Mouse (Mus musculus) MN1 (cell line): ENCODE measurements around the gene Rab11fip3.
A peak's percentile ranks its signal among the peaks of the same experiment; 100 is the strongest.
"Not testable (repeated sequence)": the region's sequence is repeated elsewhere in the genome, so short reads cannot be mapped to it uniquely, and the experiment has no call there.

Experiments
- DNase-seq: peaks from one replicate; pipeline ENCODE4 v3.0.0-alpha.2; 2016; ENCODE audit warnings: low spot score

Rab11fip3 gene

DNA sequence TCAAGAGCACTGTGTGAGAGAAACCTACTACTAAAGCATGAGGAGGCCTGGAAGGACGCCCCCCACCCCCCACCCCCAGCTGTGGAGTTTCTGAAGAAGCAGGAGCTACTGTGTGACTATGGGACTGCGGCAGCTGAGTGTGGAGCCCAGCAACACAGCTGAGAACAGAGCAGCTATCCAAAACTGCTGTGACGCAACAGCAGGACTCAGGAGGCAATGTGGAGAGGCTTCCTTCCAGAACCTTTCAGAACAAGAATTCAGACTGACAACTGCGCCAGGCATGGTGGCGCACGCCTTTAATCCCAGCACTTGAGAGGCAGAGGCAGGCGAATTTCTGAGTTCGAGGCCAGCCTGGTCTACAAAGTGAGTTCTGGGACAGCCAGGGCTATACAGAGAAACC is 28.6 kb downstream of the Rab11fip3 start:
- DNase-seq = not testable (repeated sequence)

DNA sequence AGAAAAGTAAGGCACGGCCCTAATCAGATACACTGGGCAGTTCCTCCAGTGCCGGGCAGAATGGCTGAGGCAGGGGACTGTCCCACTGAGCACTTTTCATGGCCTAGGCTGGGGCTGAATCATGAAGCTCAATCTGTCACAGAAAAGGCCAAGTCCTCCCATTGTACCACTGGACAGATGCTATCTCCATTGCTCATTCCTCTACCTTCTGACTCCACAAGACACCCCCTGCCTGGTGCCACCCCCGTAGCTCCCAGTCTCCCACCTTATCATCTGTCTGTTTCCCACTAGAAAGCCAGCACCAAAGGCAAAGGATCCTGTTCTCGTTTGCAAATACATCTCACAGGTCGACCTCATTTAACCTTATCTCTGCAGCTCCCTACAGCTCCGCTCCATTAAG is 37.3 kb downstream of the Rab11fip3 start:
- no peak for DNase-seq

- no peak for DNase-seq
These were observed 37.8 kb downstream of the Rab11fip3 start for GRCm38 (mm10) chr17:26031583-26031982.

- DNase-seq = no peak
These were observed 41.1 kb downstream of the Rab11fip3 start for GRCm38 (mm10) chr17:26028261-26028660.

DNA sequence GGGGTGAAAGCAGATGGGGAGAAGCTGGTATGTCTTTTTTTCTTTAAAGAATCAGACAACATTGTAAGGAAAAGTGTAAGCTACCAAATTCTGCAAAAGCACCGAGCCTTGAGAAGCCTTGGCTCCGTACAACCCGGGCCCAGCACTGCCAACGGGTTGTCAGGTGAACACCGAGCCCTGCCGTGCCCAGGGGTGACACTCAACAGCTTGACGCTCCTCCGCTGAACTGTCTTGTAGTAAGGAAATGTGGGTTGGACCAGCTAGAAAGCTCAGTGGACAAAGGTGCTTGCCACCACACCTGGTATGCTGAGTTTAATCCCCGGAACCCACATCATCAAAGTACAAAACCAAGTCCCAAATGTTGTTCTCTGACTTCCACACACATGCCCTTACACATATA is 44.7 kb downstream of the Rab11fip3 start:
- DNase-seq = no peak

- no peak for DNase-seq
These were observed 45.4 kb downstream of the Rab11fip3 start for GRCm38 (mm10) chr17:26023966-26024365.

DNA sequence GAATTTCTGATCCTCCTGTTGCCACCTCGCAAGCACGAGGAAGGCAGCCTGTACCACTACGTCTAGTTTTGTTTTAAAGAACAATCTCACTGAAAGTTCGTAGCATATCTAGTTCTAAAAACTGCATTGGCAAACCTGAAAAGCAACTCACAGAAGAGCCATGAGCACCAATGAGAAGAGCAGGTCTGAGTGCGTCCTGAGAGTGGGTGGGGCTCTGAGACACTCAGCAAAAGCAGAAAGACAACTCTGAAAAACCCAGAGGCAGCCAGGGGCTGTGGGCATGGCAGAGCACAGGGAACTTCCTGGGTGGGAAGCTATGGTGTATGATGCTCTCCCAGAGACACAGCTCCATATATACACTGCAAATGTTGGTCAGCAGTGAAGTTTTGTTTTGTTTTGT is 46.2 kb downstream of the Rab11fip3 start:
- no peak for DNase-seq

GRCm38 (mm10) chr17:26021728-26022341 is 47.5 kb downstream of the Rab11fip3 start:
- no peak for DNase-seq

GRCm38 (mm10) chr17:26020848-26021347 is 48.5 kb downstream of the Rab11fip3 start:
- DNase-seq = no peak

DNA sequence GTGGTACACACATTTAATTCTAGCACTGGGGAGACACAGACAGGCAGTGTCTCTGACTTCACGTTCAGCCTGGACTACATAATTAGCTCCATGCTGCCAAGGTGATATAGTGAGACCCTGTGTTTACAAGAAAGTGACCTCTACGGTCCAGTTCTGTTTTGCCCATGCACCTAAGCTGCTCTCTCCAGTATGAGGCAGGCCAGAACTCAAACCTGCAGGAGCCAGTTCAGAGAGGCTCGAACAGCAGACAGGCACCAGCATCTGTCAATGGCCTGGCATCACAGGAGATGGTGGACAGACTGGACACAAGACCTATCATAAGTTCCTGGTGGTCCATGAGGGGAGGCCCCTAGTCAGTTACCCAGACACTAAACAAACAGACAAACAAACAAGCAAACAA is 51.0 kb downstream of the Rab11fip3 start:
- no peak for DNase-seq

DNA sequence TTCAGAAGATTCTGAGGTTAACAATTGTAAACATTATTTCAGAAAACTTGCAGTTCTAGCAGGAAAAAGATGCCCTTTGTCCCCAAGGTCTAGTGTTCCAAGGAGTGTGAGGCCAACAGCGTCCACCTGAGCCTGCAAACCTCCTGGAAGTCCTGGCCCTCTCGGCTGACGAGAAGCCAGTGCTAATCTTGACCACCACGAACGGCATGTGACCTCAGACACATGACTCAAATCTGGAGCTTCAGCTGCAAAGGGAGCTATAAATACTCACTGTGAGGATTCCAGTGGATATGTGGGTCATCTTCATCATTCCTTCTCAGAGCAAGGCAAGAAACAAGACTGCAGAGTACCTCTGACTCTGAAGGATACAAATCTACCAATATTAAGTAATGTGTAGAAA is 51.4 kb downstream of the Rab11fip3 start:
- no peak for DNase-seq

DNA sequence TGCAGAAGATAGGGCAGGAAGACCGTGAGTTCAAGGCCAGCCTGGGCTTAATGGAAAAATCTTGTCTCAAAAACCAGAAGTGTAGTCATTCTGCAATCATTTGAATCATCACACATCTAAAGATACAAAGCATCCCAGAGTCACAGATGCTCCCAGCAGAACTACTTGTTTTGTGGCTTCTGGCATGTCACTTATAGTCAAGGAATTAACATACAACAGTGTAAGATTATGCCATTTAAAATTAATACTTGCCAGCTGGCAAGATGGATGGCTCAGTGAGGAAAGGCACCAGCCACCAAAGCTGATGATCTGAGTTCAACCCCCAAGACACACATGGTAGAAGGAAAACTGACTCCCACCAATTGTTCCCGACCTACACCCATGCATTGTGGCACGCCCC is 52.3 kb downstream of the Rab11fip3 start:
- DNase-seq = no peak

GRCm38 (mm10) chr17:26013711-26014110 is 55.6 kb downstream of the Rab11fip3 start:
- DNase-seq = no peak

- peak; percentile 62 for DNase-seq
These were observed 57.4 kb downstream of the Rab11fip3 start for GRCm38 (mm10) chr17:26011841-26012460.

GRCm38 (mm10) chr17:26009540-26009939 is 59.8 kb downstream of the Rab11fip3 start:
- DNase-seq = peak; percentile 82

DNA sequence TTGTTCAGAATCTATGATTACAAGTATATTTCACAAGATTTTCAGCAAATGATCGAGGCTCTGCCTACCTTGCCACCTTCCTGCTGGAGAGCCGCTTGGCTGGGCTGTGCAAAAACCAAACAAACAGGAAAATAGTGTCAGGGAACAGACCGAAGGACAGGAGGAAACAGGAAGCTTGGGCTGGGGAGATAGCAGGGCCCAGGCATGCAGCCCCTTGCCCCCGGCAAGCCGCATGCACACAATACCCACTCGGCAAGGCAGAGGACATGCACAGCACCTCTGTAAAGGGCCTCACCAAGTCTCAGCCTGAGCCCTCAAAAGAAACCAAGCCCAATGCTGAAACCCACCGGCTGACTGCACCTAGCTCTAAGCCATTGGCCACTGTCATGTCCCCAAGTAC is 60.6 kb downstream of the Rab11fip3 start:
- DNase-seq = no peak

DNA sequence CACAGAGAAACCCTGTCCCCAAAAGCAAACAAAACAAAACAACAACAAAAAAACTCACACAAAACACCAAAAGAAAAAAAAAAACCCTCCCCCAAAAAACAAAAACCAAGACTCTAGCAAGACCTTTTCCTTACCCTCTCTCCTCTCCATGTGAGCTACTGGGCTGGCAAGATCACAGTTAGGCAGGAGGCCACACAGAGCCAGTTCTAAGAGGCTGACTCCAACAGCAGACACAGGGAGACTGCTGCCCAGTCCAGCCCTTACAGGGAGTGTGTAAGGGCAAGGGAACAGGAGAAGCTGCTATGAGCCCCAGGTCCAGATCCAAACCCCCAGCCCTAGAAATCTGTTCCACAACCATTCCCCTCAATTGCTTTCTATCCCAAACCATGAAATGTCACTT is 61.0 kb downstream of the Rab11fip3 start:
- no peak for DNase-seq

DNA sequence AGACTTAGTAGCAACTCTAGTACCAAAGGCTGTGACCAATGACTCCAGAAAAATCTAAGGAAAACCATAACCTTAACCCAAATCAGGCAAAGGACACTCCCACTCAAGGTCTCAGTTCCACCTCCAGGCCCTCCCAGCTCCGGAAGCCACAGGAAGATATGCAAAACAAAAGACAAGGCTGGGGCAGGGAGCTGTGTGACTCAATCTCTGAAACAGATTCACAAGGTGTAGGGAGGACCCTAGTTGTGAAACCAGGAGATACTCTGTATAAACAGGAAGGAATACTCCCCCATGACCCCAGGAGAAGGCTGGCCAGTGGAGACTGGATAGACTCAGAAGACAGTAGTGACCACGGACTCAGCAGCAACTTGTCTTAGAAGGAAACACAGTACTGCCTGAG is 61.7 kb downstream of the Rab11fip3 start:
- no peak for DNase-seq

GRCm38 (mm10) chr17:26005731-26006450 is 63.5 kb downstream of the Rab11fip3 start:
- DNase-seq = no peak

DNA sequence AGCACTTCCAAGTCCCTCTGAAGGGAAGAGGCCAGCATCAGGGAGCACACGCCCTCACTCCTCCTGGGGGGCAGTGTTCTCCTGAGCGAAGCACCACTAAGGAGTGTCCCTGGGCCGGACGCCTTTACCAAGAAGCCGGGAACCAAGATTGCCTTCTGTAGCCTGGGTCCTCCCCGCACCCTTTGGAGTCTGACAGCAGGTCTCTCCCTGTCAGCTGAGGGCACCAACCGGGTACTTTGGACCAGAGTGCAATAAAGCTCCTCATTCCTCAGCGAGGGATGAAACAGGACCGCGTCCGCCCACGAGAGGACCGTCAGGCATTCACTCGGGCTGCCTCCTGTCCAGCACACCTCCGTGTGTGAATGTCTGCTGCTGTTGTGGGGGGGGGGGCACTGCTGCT is 64.6 kb downstream of the Rab11fip3 start:
- DNase-seq = no peak

DNA sequence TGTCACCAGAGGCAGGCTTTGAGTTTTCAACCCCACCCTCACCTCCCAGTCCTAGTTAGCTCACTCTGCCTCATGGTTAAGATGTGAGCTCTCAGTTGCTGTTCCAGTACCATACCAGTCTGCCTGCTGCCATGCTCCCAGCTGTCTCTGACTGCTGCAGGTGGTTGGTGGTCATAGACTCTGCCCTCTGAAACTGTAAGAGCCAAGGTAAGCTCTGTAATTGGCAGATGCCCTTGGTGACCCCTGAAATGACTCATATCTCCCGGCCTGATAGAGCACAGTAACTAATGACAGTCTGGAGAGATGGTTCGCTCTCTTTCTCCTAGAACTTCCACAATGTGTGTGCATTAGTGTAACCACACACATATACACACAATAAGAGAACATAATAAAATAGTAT is 65.5 kb downstream of the Rab11fip3 start:
- no peak for DNase-seq

- no peak for DNase-seq
These were observed 70.9 kb downstream of the Rab11fip3 start for GRCm38 (mm10) chr17:25998425-25998824.

DNA sequence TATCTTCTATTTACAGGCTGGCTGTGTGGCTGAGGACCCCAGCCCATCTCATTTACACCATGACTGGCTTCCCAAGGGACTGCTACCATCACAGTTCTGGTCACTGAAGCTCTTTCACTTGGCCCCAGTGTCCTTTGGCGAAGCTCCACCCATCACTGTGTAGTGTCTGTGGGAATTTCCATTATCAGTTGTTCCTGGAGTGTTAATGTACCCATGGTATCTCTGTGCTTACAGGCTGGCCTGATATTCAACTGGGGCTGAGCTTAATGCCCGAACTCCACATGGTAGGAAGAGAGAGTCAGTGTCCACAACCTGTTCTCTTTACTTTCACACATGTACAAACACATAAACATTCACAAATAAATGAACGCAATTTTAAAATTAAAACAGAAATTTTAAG is 75.9 kb downstream of the Rab11fip3 start:
- no peak for DNase-seq
